Mouse (Mus musculus) spleen, adult 2 months (tissue): ENCODE results near the gene Ube2d2b. TPM values are rescaled to one million over a fixed set of nuclear protein-coding genes. Genes with fewer than 3 reads are reported as not detected.

Experiments
- DNase-seq, 2 experiments: peaks; one replicate each; pipeline versions ENCODE4 v3.0.0 to v3.0.0-alpha.2; 2012 to 2021; ENCODE audit warnings: low spot score in 2 of 2, low read depth in 1 of 2
- H3K27ac ChIP-seq: fragments of 200-500 bp; 2 replicates; pipeline ENCODE4 v1.5.1; 2012; ENCODE audit warnings: low read length, inconsistent platforms; ENCODE audit not compliant: insufficient read depth
- H3K27me3 ChIP-seq: fragments of 200-500 bp; 2 replicates; pipeline ENCODE4 v1.6.1; 2012; ENCODE audit warnings: mild to moderate bottlenecking, moderate library complexity, low read length, inconsistent platforms; ENCODE audit not compliant: control insufficient read depth, insufficient read depth
- H3K36me3 ChIP-seq: fragments of 200-500 bp; 2 replicates; pipeline ENCODE4 v1.6.1; 2012; ENCODE audit warnings: mild to moderate bottlenecking, low read length, inconsistent platforms; ENCODE audit not compliant: control insufficient read depth, insufficient read depth
- H3K4me1 ChIP-seq: fragments of 200-500 bp; 2 replicates; pipeline ENCODE4 v1.6.1; 2011; ENCODE audit warnings: inconsistent platforms; ENCODE audit not compliant: control insufficient read depth, insufficient read depth, insufficient read length
- H3K4me3 ChIP-seq: fragments of 200-500 bp; 2 replicates; pipeline ENCODE4 v1.5.1; 2011; ENCODE audit warnings: mild to moderate bottlenecking, inconsistent platforms; ENCODE audit not compliant: insufficient read depth, insufficient read length; ENCODE audit errors: extremely low read depth
- CTCF ChIP-seq: fragments of 200-500 bp; IDR thresholded peaks from 2 replicates; pipeline ENCODE4 v1.5.1; 2011; ENCODE audit warnings: mild to moderate bottlenecking, inconsistent platforms; ENCODE audit not compliant: insufficient read depth, insufficient read length, insufficient replicate concordance; ENCODE audit errors: extremely low read depth
- POLR2A ChIP-seq: fragments of 200-500 bp; IDR thresholded peaks from 2 replicates; pipeline ENCODE4 v1.6.1; 2011; ENCODE audit warnings: low read depth, low read length, inconsistent platforms
- WGBS: fragments of 180-500 bp; shearing (Covaris S2); methylation state at CpG from one replicate; pipeline ENCODE4 v1.1.7; 2018; 5-methylcytosine and 5-hydroxymethylcytosine counted together
- polyA plus RNA-seq: library from polyadenylated mRNA; depleted of rRNA; stranded (reverse); fragments of >200 nt; gene quantifications from 2 replicates; pipeline ENCODE4 v1.2.3, GENCODE M21; 2012

The Ube2d2b gene
- polyA plus RNA-seq, 1 experiment = not detected

- no peak overlapping the region for H3K4me3 ChIP-seq
- 86% methylated on average over 3 of the region's 3 CpGs for WGBS
- no peaks in the 10 kb centered on the region for H3K27me3 ChIP-seq
- DNase-seq = no peak
- TF ChIP-seq CTCF = no peak
- no peak for TF ChIP-seq POLR2A
- H3K27ac ChIP-seq = no peak overlapping the region
- H3K36me3 ChIP-seq = no peaks in the 10 kb centered on the region
- H3K4me1 ChIP-seq = no peaks in the 10 kb centered on the region
Measured at GRCm38 (mm10) chr5:107831351-107831750, 1.5 kb downstream of the Ube2d2b start.

DNA sequence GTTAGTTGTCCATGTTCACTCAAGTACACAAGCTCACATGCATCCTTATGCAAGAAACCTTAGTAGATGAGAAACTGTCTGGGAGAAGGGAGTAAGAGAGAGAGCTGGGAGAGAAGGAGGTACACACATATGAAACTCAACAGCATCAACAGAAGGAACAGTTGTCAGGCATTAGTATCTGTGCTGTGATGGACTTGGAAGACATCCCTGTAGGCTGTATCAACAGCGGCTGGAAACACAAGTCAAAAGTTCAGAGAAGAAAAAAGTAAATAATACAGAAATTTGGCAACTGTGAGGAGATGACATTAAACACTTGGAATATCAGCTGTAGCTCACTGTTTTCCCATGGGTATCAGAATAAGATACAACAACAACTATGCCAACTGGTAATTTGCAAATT lies 4.4 kb downstream of the Ube2d2b start:
- TF ChIP-seq CTCF = no peak
- TF ChIP-seq POLR2A = no peak
- H3K4me3 ChIP-seq = no peak overlapping the region
- no peaks in the 10 kb centered on the region for H3K4me1 ChIP-seq
- no peak for DNase-seq
- H3K27me3 ChIP-seq = no peaks in the 10 kb centered on the region
- H3K36me3 ChIP-seq = no peaks in the 10 kb centered on the region
- H3K27ac ChIP-seq = no peak overlapping the region
- WGBS = 93% methylated on average over 1 of the region's 1 CpGs

GRCm38 (mm10) chr5:107838891-107839644 lies 9.2 kb downstream of the Ube2d2b start:
- H3K36me3 ChIP-seq = 0 out of 2 replicates have a peak, but pooled peaks cover 2% of the 10 kb centered on the region
- peaks cover 2% of the 10 kb centered on the region; the same call in 1 of the 2 replicates for H3K4me1 ChIP-seq
- H3K4me3 ChIP-seq = no peak overlapping the region
- no peak for DNase-seq
- WGBS = 48% methylated on average over 3 of the region's 3 CpGs
- no peak for TF ChIP-seq POLR2A
- no peak for TF ChIP-seq CTCF
- H3K27ac ChIP-seq = no peak overlapping the region
- no peaks in the 10 kb centered on the region for H3K27me3 ChIP-seq

DNA sequence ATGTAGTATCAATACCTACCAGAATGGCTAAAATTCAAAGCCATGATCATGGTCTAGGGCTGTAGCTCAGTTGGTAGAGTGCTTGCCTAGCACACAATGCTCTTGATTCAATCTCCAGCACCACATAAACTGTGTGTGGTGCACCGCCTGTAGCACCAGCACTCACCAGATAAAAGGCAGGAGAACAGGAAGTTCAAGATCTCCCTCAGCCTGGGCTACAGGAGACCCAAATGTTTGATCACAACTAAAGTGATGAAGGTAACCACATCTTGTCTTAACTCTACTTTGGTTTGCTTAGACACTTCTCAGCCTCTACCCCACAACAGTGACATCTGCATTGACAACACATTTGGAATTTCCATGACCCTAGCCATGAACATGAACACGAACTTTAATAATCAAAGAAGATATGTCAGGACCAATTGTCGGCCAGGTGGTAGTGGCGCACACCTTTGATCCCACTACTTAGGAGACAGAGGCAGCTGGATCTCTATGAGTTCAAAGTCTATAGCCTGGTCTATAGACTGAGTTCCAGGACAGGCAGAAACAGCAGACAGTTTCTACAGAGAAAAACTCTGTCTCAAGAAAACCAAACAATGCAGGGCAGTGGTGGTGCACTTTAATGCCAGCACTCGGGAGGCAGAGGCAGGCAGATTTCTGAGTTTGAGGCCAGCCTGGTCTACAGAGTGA lies 10.8 kb downstream of the Ube2d2b start:
- peak in 1 of 2 experiments; percentile 31 for DNase-seq
- WGBS = 80% methylated on average over 5 of the region's 5 CpGs
- peaks cover 2% of the 10 kb centered on the region; the same call in 1 of the 2 replicates for H3K4me1 ChIP-seq
- H3K27ac ChIP-seq = no peak overlapping the region
- TF ChIP-seq POLR2A = no peak
- no peak for TF ChIP-seq CTCF
- H3K36me3 ChIP-seq = 0 out of 2 replicates have a peak, but pooled peaks cover 2% of the 10 kb centered on the region
- no peak overlapping the region for H3K4me3 ChIP-seq
- H3K27me3 ChIP-seq = no peaks in the 10 kb centered on the region

- no peaks in the 10 kb centered on the region for H3K4me1 ChIP-seq
- TF ChIP-seq POLR2A (no peak), CTCF (no peak)
- H3K27ac ChIP-seq = no peak overlapping the region
- no peak overlapping the region for H3K4me3 ChIP-seq
- no peak for DNase-seq
- 86% methylated on average over 5 of the region's 5 CpGs for WGBS
- H3K36me3 ChIP-seq = no peaks in the 10 kb centered on the region
- no peaks in the 10 kb centered on the region for H3K27me3 ChIP-seq
Measured at GRCm38 (mm10) chr5:107847349-107847748, 17.4 kb downstream of the Ube2d2b start.

GRCm38 (mm10) chr5:107847817-107848216 lies 17.9 kb downstream of the Ube2d2b start:
- DNase-seq = no peak
- TF ChIP-seq POLR2A = no peak
- no peak for TF ChIP-seq CTCF
- H3K27me3 ChIP-seq = no peaks in the 10 kb centered on the region
- H3K36me3 ChIP-seq = no peaks in the 10 kb centered on the region
- WGBS = 85% methylated on average over 2 of the region's 2 CpGs
- H3K4me3 ChIP-seq = no peak overlapping the region
- H3K27ac ChIP-seq = no peak overlapping the region
- H3K4me1 ChIP-seq = no peaks in the 10 kb centered on the region

DNA sequence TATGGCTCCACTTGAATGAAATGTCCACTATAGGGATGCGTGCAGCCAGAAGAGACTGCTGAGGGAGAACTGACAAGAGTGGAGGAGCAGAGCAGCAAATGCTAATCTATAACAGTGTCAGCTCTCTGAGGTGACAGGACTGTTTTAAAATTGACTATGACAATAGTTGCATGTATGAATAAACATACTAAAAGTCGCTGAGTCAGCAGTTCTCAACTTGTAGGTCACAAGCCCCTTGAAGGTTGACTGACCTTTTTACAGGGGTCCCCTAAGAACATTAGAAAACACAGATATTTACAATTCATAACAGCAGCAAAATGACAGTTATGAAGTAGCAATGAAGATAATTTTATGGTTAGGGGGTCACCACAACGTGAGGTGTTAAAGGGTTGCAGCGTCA lies 19.1 kb downstream of the Ube2d2b start:
- H3K27me3 ChIP-seq = no peaks in the 10 kb centered on the region
- no peak for TF ChIP-seq POLR2A
- TF ChIP-seq CTCF = no peak
- 92% methylated on average over 4 of the region's 4 CpGs for WGBS
- no peaks in the 10 kb centered on the region for H3K4me1 ChIP-seq
- no peaks in the 10 kb centered on the region for H3K36me3 ChIP-seq
- no peak overlapping the region for H3K27ac ChIP-seq
- no peak for DNase-seq
- no peak overlapping the region for H3K4me3 ChIP-seq
